Mouse (Mus musculus): ENCODE results near the gene Slc35a1. TPM values are rescaled to one million over a fixed set of nuclear protein-coding genes. Genes with fewer than 3 reads are reported as not detected.
A peak's percentile ranks its signal among the peaks of the same experiment; 100 is the strongest.

Slc35a1 gene
- total and polyA plus RNA-seq, 2 experiments = 10.6 to 26.6 TPM

DNA sequence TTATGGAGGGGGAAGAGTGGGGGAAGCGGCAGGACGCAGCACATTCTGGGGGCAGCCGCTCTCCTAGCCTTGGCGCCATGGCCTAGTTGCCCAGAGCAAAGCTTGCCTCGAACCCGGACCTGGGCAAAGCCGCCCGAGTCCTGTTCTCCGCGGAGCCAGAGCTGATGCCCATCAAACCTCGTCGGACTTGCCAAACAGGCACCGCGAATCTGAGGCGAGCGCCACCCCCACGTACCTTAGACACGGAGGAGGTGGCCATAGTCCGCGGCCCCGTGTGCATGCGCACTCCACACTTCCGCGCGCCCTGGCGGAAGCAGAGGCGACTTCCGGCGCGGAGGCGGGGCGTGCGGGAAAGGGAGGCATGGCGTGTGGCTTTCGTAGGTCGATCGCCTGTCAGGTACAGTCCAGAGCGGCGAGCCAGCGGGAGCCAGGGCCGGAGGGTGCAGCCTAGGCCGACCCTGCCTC lies 72.6 kb downstream of the Slc35a1 start, which contains the start of the genes Orc3 and Rars2:
Gene Orc3 (minus strand): TSS at position 315 of the 465 bp plus-strand sequence.
Gene Rars2 (plus strand): TSS at position 328 of the 465 bp plus-strand sequence.
- DNase-seq (ENCODE audit: extremely low read depth, low read depth, low spot score) = peak; percentile 86
- Histone ChIP-seq H3K9ac (ENCODE audit: low read depth, low read length) (peak within 1 kb of the TSS; percentile 87), H3K4me3 (ENCODE audit: insufficient read depth, low read depth, low read length) (peak within 1 kb of the TSS; percentile 75), H3K79me2 (ENCODE audit: control insufficient read depth, insufficient read depth, low read length) (no peaks in the 10 kb centered on the region; the same call in 1 of the 2 replicates), H3K27ac (replicated peaks; ENCODE audit: insufficient read depth, low read depth, low read length) (peak within 1 kb of the TSS; percentile 68), H3K36me3 (ENCODE audit: control insufficient read depth, insufficient read depth, low read length) (peaks cover 2% of the 10 kb centered on the region; the same call in 1 of the 2 replicates), H3K4me1 (ENCODE audit: control insufficient read depth, insufficient read depth, low read length) (peaks cover 7% of the 10 kb centered on the region), H3K27me3 (ENCODE audit: control insufficient read depth, insufficient read depth, low read length) (no peaks in the 10 kb centered on the region)
- under 1% methylated on average over 42 of the region's 42 CpGs for WGBS
- 0 out of 2 replicates have a peak, but pooled peaks have one; percentile 5 for TF ChIP-seq CTCF (IDR thresholded peaks at IDR 0.05; ENCODE audit: low read depth, low read length)
- peak; percentile 71 for TF ChIP-seq POLR2A (IDR thresholded peaks at IDR 0.05; ENCODE audit: extremely low read depth, insufficient read depth, low read length)

DNA sequence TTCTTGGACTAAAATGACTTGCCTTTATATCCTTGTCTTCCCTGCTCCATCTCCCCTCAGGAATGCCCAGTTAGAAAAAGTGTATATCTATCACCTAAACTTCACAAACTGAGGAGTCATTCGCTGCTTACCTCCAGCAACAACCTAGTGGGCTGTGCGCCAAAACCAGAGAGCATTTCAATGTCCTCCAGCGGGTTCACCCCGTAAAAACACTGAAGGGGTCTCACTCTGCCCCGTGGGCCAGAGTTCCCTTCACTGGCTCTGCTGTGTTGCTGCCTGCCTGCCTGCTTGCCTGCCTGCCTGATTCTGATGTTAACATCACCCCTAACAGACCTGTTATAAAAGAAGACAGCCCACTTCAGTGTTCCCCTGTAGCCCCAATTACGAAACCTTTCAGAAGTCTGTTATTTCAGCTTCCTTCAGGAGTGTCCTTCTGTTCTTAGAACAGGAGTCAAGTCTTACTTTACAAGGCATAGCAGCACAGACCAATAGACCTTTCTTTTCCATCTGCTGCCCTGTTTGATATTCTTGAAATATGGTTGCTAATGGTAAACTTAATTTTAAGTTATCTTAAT lies 73.6 kb downstream of the Slc35a1 start:
- peak; percentile 40 for DNase-seq (ENCODE audit: extremely low read depth, low read depth, low spot score)
- no peak for TF ChIP-seq POLR2A (IDR thresholded peaks at IDR 0.05; ENCODE audit: extremely low read depth, insufficient read depth, low read length)
- TF ChIP-seq CTCF (IDR thresholded peaks at IDR 0.05; ENCODE audit: low read depth, low read length) = no peak
- Histone ChIP-seq H3K79me2 (ENCODE audit: control insufficient read depth, insufficient read depth, low read length) (no peaks in the 10 kb centered on the region; the same call in 1 of the 2 replicates), H3K4me3 (ENCODE audit: insufficient read depth, low read depth, low read length) (peak overlapping the region; percentile 75; the same call in 1 of the 2 replicates), H3K9ac (ENCODE audit: low read depth, low read length) (peak overlapping the region; percentile 35), H3K4me1 (ENCODE audit: control insufficient read depth, insufficient read depth, low read length) (peaks cover 7% of the 10 kb centered on the region), H3K36me3 (ENCODE audit: control insufficient read depth, insufficient read depth, low read length) (peaks cover 5% of the 10 kb centered on the region), H3K27me3 (ENCODE audit: control insufficient read depth, insufficient read depth, low read length) (no peaks in the 10 kb centered on the region), H3K27ac (replicated peaks; ENCODE audit: insufficient read depth, low read depth, low read length) (peak overlapping the region; percentile 38; the same call in 1 of the 2 replicates)
- 19% methylated on average over 6 of the region's 6 CpGs for WGBS

Other genes starting within 250 kb of the Slc35a1 start
- gene Akirin2, start 136.5 kb downstream of the Slc35a1 start, total RNA-seq (2014; rRNA removed) = 16.2 and 16.8 TPM in 2 replicates
- gene Akirin2, start 136.5 kb downstream of the Slc35a1 start, polyA plus RNA-seq (2012; rRNA removed) = 9.8 and 10.9 TPM in 2 replicates
- gene Orc3, start 72.5 kb downstream of the Slc35a1 start, total RNA-seq (2014; rRNA removed) = 29.9 and 35.9 TPM in 2 replicates
- 6.7 and 11.2 TPM in 2 replicates for gene Orc3, start 72.5 kb downstream of the Slc35a1 start, polyA plus RNA-seq (2012; rRNA removed)
- 12.2 and 14.4 TPM in 2 replicates for gene Rars2, start 72.5 kb downstream of the Slc35a1 start, total RNA-seq (2014; rRNA removed)
- gene Rars2, start 72.5 kb downstream of the Slc35a1 start, polyA plus RNA-seq (2012; rRNA removed) = 5.8 and 6.1 TPM in 2 replicates
- not detected in 2 replicates for gene Cfap206, start 42.8 kb upstream of the Slc35a1 start, total RNA-seq (2014; rRNA removed)
- gene Cfap206, start 42.8 kb upstream of the Slc35a1 start, polyA plus RNA-seq (2012; rRNA removed) = not detected in 2 replicates
- not detected in 2 replicates for gene Gm136, start 68.8 kb upstream of the Slc35a1 start, total RNA-seq (2014; rRNA removed)
- not detected in 2 replicates for gene Gm136, start 68.8 kb upstream of the Slc35a1 start, polyA plus RNA-seq (2012; rRNA removed)
- 18.1 and 25.8 TPM in 2 replicates for gene Smim8, start 91.0 kb upstream of the Slc35a1 start, total RNA-seq (2014; rRNA removed)
- gene Smim8, start 91.0 kb upstream of the Slc35a1 start, polyA plus RNA-seq (2012; rRNA removed) = 2.6 and 2.9 TPM in 2 replicates
- 11.5 and 11.8 TPM in 2 replicates for gene Zfp292, start 195.5 kb upstream of the Slc35a1 start, total RNA-seq (2014; rRNA removed)
- 0.87 and 1.0 TPM in 2 replicates for gene Zfp292, start 195.5 kb upstream of the Slc35a1 start, polyA plus RNA-seq (2012; rRNA removed)
- gene Cga, start 206.3 kb upstream of the Slc35a1 start, total RNA-seq (2014; rRNA removed) = 0.46 TPM in 1 of 2 replicates, not detected in the other
- gene Cga, start 206.3 kb upstream of the Slc35a1 start, polyA plus RNA-seq (2012; rRNA removed) = 0.46 and 0.88 TPM in 2 replicates

Measured in liver, adult 2 months (tissue).